Mouse (Mus musculus) olfactory bulb, adult 2 months (tissue): ENCODE measurements around the gene AW551984. TPM values are rescaled to one million over a fixed set of nuclear protein-coding genes. Genes with fewer than 3 reads are reported as not detected.

Source experiments
- H3K27ac ChIP-seq: fragments of 200-500 bp; 2 replicates; pipeline ENCODE4 v1.5.1; 2012; ENCODE audit warnings: low read depth, low read length; ENCODE audit not compliant: insufficient read depth
- H3K4me1 ChIP-seq: fragments of 200-500 bp; 2 replicates; pipeline ENCODE4 v1.6.1; 2012; ENCODE audit warnings: low read length; ENCODE audit not compliant: control insufficient read depth, insufficient read depth
- H3K4me3 ChIP-seq: fragments of 200-500 bp; 2 replicates; pipeline ENCODE4 v1.5.1; 2012; ENCODE audit warnings: mild to moderate bottlenecking, low read depth, low read length, moderate library complexity; ENCODE audit not compliant: insufficient read depth
- CTCF ChIP-seq: fragments of 200-500 bp; IDR thresholded peaks from 2 replicates; pipeline ENCODE4 v1.5.1; 2012; ENCODE audit warnings: low read depth, mild to moderate bottlenecking, low read length, moderate library complexity; ENCODE audit not compliant: insufficient read depth
- POLR2A ChIP-seq: fragments of 200-500 bp; IDR thresholded peaks from 2 replicates; pipeline ENCODE4 v1.6.1; 2012; ENCODE audit warnings: mild to moderate bottlenecking, low read depth, low read length, moderate library complexity; ENCODE audit not compliant: insufficient read depth
- WGBS: fragments of 180-500 bp; shearing (Covaris S2); methylation state at CpG from one replicate; pipeline ENCODE4 v1.1.7; 2018; 5-methylcytosine and 5-hydroxymethylcytosine counted together
- polyA plus RNA-seq: library from polyadenylated mRNA; stranded (reverse); fragments of >200 nt; gene quantifications from 2 replicates; pipeline ENCODE4 v1.2.4, GENCODE M21; 2012; ENCODE audit warnings: low replicate concordance; ENCODE audit not compliant: missing spikeins, insufficient read depth, insufficient read length

AW551984 gene
- polyA plus RNA-seq, 1 experiment: not detected

- Histone ChIP-seq H3K27ac (no peak overlapping the region), H3K4me3 (no peak overlapping the region), H3K4me1 (peaks cover under 1% of the 10 kb centered on the region; the same call in 1 of the 2 replicates)
- TF ChIP-seq CTCF: no peak
- no peak for TF ChIP-seq POLR2A
Measured at GRCm38 (mm10) chr9:39608497-39608896, 4.3 kb upstream of the AW551984 start.

DNA sequence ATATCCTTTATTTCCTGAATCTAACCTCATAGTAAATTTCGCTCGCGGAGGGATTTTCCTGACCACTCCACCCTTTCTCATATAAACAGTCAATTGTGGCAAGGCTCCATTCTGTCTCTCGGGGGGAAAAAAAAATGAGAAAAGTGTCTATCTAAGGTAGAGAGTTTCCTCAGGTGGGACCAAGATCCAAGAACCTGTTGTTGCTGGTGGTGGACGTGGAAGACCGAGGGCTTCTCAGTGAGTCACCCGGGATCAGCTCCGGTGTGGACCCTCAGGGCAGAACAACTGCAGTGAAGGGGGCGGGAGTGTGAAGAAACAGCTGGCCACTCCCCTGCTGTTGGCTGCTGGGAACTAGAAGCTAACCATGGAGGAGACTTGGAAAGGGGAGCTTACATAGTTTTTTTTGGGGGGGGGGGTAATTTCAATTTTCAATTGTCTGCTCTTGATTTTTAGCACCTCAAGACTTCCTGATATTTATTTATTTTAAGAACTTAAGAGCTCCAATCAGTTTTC is 814 bp downstream of the AW551984 start:
- Histone ChIP-seq H3K27ac (no peak overlapping the region), H3K4me1 (peaks cover 2% of the 10 kb centered on the region; the same call in 1 of the 2 replicates), H3K4me3 (peak overlapping the region; percentile 45)
- under 1% methylated on average over 9 of the region's 9 CpGs for WGBS
- TF ChIP-seq POLR2A (no peak), CTCF (no peak)

DNA sequence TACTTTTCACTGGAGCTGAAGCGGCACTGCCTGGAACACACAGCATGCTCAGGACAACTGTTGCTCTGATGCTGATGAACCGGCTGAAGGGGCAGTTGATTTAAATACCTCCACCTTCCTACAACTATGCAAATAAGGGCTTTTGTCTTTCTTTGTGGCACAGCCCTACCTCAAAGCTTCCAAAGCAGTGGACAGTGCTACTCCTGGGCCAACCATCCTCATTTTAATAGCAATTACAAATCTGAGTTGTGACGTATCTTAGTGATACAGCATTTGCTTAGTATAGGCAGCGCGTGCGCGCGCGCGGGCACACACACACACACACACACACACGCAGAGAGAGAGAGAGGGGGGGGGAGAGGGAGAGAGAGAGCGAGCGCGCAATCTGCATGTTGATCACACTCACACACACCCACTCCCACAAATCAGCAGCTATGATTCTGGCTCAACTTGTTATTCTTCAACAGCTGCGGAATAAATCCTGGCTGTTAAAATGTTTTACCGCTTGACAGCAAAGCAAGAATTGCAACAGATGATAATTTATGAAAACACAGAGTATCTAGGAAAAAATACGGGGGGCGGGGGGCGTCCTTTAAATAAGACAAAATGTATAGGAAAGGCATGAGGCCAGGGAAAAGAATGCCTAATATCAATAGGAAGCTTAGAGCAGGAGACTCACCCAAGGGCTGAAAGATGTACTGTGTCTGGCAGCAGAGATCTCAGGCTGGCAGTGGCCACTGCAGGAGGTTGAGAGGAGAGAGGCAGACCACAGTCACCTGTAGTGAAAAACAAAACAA is 1.5 kb downstream of the AW551984 start:
- TF ChIP-seq CTCF: no peak
- no peak for TF ChIP-seq POLR2A
- WGBS: 1% methylated on average over 19 of the region's 19 CpGs
- no peak overlapping the region for H3K27ac ChIP-seq

GRCm38 (mm10) chr9:39577050-39577449 is 27.2 kb downstream of the AW551984 start:
- 92% methylated on average over 5 of the region's 5 CpGs for WGBS
- TF ChIP-seq POLR2A (no peak), CTCF (no peak)
- Histone ChIP-seq H3K4me3 (no peak overlapping the region), H3K4me1 (no peaks in the 10 kb centered on the region), H3K27ac (no peak overlapping the region)

More for the DNA sequence above, 1.5 kb downstream of the AW551984 start:
- H3K4me3 ChIP-seq: peak overlapping the region; percentile 45
- peaks cover 2% of the 10 kb centered on the region; the same call in 1 of the 2 replicates for H3K4me1 ChIP-seq

GRCm38 (mm10) chr9:39575469-39575868 is 28.7 kb downstream of the AW551984 start, which contains the start of gene Olfr959:
Olfr959 (minus strand) TSS chr9:39575569.
- Histone ChIP-seq H3K4me3 (no peak within 1 kb of the TSS), H3K4me1 (no peaks in the 10 kb centered on the region), H3K27ac (no peak within 1 kb of the TSS)
- TF ChIP-seq CTCF (no peak), POLR2A (no peak)
- 91% methylated on average over 3 of the region's 3 CpGs for WGBS

DNA sequence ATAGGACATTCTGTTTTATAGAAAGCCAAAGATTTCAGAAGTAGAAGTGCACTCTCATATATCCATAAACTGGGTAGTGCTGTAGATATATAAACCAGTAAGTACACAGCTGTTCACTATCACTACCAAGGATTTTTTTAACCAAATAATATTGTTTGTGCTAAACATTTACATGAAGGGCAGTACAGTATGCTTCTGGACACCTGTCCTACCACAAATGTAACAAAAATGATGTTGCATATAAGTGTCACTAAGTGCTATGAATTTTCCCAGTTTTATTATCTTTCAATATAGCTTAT is 45.9 kb downstream of the AW551984 start:
- Histone ChIP-seq H3K4me3 (no peak overlapping the region), H3K4me1 (no peaks in the 10 kb centered on the region), H3K27ac (no peak overlapping the region)
- TF ChIP-seq CTCF (no peak), POLR2A (no peak)

- Histone ChIP-seq H3K27ac (no peak overlapping the region), H3K4me1 (no peaks in the 10 kb centered on the region), H3K4me3 (no peak overlapping the region)
- TF ChIP-seq POLR2A (no peak), CTCF (no peak)
- WGBS: 15% methylated on average over 3 of the region's 3 CpGs
Measured at GRCm38 (mm10) chr9:39557529-39558348, 46.5 kb downstream of the AW551984 start.

DNA sequence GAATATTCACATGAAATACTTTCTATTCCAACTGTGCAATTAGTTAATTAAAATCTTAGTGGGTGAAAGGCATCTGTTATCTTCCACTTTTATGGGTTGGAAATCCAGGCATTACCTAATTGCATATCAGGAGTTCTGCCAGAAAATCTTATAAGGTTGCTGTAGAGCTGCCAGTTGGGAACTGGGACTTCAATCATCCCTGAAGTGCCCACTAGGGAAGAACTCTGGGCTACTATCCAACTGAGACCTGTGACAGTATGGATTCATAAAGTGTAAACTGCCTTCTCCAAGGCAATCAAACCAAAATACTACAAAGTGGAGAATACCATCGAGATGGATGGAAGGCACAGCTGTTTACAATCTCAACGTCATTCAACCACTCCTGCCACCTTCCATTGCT is 50.3 kb downstream of the AW551984 start, which contains the start of gene Olfr958:
Olfr958 (minus strand) TSS at position 109 of the 400 bp plus-strand sequence.
- WGBS: 59% methylated on average over 2 of the region's 2 CpGs
- TF ChIP-seq POLR2A (no peak), CTCF (no peak)
- Histone ChIP-seq H3K4me3 (no peak within 1 kb of the TSS), H3K27ac (no peak within 1 kb of the TSS), H3K4me1 (no peaks in the 10 kb centered on the region)

DNA sequence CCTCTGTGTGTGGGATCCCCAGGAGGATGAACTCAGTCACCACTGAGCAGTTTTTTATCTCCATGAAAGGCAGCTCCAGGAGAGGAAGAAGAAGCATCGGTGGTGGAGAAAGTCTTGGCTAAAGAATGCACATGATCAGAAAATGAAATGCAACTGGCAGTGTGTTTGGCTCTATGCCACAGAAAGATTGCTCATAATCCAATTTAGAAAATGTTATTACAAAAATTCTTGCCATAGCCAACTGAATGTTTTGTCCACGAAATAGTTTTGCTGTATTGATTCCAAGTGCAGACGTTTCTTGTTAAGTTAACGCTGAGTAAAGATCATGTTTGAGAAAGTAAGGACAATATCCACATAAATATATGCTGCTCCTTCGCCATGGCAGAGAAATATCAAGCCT is 53.4 kb downstream of the AW551984 start:
- 64% methylated on average over 5 of the region's 5 CpGs for WGBS
- Histone ChIP-seq H3K4me1 (no peaks in the 10 kb centered on the region), H3K27ac (no peak overlapping the region), H3K4me3 (no peak overlapping the region)
- no peak for TF ChIP-seq CTCF
- no peak for TF ChIP-seq POLR2A

Other genes with a start within 250 kb of the AW551984 start
- not detected in 2 replicates for gene Olfr951, start 217.0 kb downstream of the AW551984 start, polyA plus RNA-seq
- gene Olfr952, start 177.3 kb downstream of the AW551984 start, polyA plus RNA-seq: not detected in 2 replicates
- gene Olfr954, start 147.7 kb downstream of the AW551984 start, polyA plus RNA-seq: not detected in 2 replicates
- gene Olfr955, start 132.5 kb downstream of the AW551984 start, polyA plus RNA-seq: not detected in 2 replicates
- not detected in 2 replicates for gene Olfr44, start 110.4 kb downstream of the AW551984 start, polyA plus RNA-seq
- not detected in 2 replicates for gene Olfr957, start 88.6 kb downstream of the AW551984 start, polyA plus RNA-seq
- gene Olfr958, start 50.3 kb downstream of the AW551984 start, polyA plus RNA-seq: not detected in 2 replicates
- not detected in 2 replicates for gene Olfr959, start 28.8 kb downstream of the AW551984 start, polyA plus RNA-seq
- gene Olfr148, start 6.3 kb upstream of the AW551984 start, polyA plus RNA-seq: not detected in 2 replicates
- not detected in 2 replicates for gene Olfr960, start 17.0 kb upstream of the AW551984 start, polyA plus RNA-seq
- gene Olfr961, start 40.7 kb upstream of the AW551984 start, polyA plus RNA-seq: not detected in 2 replicates
- not detected in 2 replicates for gene Olfr963, start 62.8 kb upstream of the AW551984 start, polyA plus RNA-seq
- not detected in 2 replicates for gene Olfr149, start 102.7 kb upstream of the AW551984 start, polyA plus RNA-seq
- gene Olfr965, start 107.0 kb upstream of the AW551984 start, polyA plus RNA-seq: not detected in 2 replicates
- gene Olfr150, start 126.6 kb upstream of the AW551984 start, polyA plus RNA-seq: not detected in 2 replicates
- not detected in 2 replicates for gene Olfr967, start 141.8 kb upstream of the AW551984 start, polyA plus RNA-seq
- not detected in 2 replicates for gene Olfr968, start 178.8 kb upstream of the AW551984 start, polyA plus RNA-seq
- not detected in 2 replicates for gene Olfr969, start 186.5 kb upstream of the AW551984 start, polyA plus RNA-seq
- gene Olfr970, start 204.5 kb upstream of the AW551984 start, polyA plus RNA-seq: not detected in 2 replicates
- gene Olfr971, start 232.5 kb upstream of the AW551984 start, polyA plus RNA-seq: not detected in 2 replicates